Mouse (Mus musculus): ENCODE data around the gene Pbxip1.

GRCm38 (mm10) chr3:89456726-89457665, 20.5 kb downstream of the Pbxip1 start:
- peak; percentile 65 for TF ChIP-seq CTCF (IDR thresholded peaks at IDR 0.05; ENCODE audit: insufficient read depth, low read length)
- TF ChIP-seq POLR2A (IDR thresholded peaks at IDR 0.05; ENCODE audit: borderline replicate concordance, extremely low read depth, low read depth, low read length), result no peak
